Mouse (Mus musculus): ENCODE results near the gene Atrn.

DNA sequence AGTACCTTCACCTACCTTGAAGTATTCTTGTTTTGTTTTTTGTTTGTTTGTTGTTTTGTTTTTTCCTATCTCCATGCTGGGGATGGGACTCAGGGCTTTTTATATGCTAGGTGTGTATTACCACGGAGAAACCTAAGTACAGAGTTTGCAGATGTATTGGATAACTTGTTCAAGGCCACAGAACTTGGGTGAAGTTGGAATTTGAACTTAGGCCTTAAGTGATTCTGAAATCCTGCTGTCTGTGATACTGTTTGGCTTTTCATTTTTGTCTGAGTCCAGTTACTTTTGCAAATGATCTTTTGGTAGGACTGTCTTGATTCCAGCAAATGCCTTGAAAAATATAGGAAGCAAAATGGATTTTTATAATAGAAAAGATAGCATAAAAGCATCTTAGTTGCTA, 5.4 kb downstream of the Atrn start:
- no peak for TF ChIP-seq POLR2A (IDR thresholded peaks at IDR 0.05; ENCODE audit: control insufficient read depth, low read depth, low read length)
- no peak for TF ChIP-seq CTCF (IDR thresholded peaks at IDR 0.05; ENCODE audit: control insufficient read depth, insufficient read depth, insufficient replicate concordance, low read depth, low read length)
